Mouse (Mus musculus) WW6 (cell line): Measurements from ENCODE around the gene Abcc9.

Source experiments
- DNase-seq: peaks from one replicate; pipeline ENCODE4 v3.0.0-alpha.2; 2013; ENCODE audit warnings: low read depth, low spot score

Gene Abcc9

DNA sequence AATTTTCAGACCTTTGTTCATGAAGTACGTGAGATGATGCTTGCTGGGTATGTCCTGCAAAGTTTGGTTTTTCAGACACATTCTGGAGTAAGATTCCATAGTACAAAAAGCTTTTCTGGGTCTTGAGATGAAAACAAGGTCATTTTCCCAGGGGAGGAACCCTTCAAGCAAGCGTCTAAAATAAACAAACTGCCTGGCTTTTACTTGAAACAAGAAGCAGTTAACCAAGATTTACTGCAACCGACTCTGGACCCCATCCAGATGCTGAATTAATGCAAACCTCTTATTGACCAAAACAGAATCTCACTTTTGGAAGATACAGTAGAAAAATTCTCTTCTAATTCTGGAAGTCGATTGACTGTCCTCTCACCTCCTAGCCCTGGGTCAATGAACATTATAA, 151.2 kb downstream of the Abcc9 start:
- DNase-seq, result no peak

DNA sequence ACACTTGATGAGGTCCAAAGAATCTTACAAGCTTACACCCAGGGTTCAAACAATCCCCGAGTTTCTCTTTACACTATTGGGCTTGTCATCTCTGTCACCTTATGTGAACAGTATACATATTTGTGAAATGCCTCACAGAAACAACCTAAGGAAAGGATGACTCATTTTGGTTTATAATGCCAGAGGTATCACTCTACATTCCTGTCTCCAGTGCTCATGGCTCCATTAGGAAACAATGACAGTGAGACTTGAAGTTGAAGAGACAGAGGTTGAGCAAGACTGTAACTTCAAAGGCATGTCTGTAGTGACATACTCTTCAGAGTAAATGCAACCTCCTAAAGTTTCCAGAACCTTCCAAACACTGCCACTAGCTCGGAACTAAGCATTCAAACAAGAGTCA, 153.7 kb downstream of the Abcc9 start:
- no peak for DNase-seq

DNA sequence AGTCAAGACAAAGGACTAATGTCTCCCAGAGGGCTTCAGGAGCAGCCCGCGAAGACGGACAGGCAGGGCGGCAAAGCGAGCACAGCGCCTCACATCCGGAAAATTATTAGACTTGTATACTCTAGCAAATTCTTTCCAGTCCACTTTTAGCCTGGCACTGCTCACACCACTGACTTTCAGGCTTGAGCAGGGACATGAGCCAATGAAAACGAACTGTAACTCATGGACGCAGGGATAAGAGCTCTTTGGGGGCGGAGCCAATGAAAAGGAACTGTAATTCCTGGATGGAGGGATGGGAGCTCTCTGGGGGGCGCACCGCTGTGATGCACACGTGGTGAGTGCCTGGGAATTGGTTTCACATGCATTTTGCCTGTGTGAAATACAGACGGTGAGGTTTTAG, 157.0 kb downstream of the Abcc9 start:
- no peak for DNase-seq

DNA sequence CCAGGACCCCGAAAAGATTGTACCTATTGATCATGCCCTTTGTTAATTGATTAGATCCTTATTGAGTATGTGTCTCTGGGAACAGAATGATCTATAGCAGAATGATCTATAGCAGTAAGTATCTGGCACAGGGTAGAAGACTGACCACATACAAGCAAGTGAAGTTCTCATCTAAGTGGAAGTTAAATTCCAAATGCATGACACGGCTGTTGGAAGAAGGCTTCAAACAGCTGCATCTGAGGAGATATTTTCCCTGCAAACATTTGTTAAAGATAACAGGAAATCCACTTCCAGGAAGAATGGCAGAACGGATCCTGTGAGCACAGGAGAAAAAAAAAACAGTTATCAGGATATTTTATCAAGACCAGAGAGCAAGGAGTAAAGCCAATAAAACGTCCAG, 158.5 kb downstream of the Abcc9 start:
- DNase-seq, result no peak

DNA sequence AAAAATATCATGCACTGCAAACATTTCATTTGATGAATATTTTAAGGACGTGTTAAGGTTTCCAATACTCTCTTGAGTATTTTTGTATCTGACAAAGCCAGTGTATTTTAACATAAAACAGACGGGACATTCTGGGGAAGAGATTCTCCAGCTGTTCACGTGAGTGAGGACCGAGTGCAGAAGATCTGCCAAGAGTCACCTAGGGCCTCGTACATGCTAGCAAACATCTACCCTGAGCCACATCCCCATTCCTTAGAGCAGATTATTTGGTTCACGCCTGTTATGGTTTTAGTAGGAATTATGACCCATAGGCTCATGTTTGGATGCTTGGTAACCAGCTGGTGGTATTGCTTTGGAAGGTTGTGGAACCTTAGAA, 159.3 kb downstream of the Abcc9 start:
- no peak for DNase-seq

DNA sequence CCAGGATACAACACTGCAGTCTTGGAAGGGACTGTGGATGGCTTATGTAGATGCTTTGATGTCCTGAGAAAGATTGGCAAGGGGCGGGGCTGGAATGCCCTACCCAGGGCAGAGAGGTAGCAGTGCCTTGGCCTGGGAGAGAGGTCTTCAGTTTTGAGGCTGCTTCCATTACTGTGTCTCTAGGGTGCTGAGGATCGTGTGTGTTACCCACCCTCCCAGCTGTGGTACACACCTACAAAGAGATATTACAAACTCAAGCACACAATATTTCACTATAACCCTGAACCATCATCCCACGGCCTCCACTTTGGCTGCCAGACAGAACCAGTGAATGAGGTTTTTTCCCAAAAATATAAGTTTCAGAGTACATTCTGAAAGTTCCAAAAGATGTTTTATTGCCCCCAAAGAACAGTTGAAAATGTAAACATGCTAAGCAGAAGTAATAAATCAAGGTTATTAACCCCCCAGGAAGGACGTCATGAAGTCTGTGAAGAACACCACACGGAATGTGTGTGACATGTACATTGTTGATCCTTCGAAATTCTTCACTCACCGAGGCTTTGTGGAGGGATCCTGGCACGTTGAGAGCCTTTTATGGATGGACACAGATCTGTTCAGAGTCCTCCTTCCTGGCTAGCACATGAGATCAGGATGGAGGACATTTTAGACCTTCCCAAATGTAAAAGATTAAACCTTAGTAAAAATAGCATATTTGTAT, 159.9 kb downstream of the Abcc9 start:
- no peak for DNase-seq

DNA sequence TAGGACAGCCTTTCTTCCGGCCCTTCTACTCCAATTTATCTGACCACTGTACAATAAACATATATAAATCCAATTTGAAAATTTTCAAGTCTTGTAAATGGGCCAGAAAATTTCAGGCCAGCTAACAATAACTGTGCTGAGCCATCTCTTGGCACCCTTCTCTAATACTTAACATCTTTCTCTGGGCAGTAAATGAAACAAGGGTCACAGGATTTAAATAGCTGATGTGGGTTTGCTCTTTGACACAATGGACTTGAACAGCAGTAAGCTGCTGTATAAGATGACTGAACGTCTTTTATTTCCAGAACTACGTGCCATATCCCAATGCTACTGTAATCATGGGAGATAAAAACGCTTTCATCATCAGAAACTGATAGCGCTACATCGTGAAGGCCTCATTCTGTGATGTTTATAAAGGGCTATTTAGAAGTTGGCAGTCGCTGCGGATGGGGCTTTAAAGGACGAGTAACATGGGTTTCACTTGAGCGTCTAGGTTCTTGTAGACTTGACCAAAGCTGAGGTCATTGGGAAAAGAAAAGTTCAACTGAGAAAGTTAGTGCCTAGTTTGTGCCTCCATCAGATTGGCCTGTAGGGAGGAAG, 161.5 kb downstream of the Abcc9 start:
- no peak for DNase-seq

DNA sequence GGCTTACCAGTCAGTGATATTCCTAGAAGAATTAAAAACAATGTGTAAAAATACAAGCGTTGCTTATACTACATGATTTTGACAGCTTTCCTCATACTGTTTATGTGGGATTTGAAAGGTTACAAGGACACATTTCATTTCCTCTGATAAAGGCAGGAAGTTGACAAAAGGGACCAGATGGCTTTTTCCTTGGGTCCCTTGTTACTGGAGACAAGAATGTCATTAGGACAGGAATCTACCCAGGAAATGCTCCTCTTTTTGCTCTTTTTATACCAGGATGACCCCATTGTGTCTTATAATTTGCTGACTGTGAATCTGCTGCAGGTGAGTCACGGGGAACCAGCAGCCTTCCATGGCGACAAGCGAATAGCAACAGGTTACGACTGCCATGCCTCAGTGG, 162.0 kb downstream of the Abcc9 start:
- DNase-seq, result no peak

DNA sequence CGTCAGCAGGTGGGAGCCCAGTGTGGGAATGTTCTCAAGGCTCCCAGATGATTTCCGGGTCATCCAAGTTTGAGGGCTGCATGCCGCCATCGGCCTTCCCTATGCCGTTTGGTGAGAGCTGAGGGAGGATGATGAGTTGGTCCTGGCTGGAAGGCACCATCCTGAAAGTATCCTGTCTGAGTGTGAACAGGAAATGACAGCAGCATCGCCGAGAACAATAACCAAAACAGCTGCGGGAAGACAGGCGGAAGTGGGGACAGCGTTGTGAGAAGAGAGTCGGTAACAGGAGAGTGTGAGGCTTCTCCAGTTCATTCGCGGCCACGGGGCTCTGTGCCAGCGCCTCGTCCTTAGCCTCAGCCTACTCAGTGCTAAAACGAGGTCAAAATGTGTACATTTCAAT, 163.6 kb downstream of the Abcc9 start:
- no peak for DNase-seq
